Mouse (Mus musculus) liver, embryonic 14.5 days (tissue): ENCODE measurements around the gene Rpusd1. TPM values are rescaled to one million over a fixed set of nuclear protein-coding genes. Genes with fewer than 3 reads are reported as not detected.

Experiments used
- ATAC-seq: fragments of 200-750 bp; cut with Nextera tagmentation; 2 replicates; pipeline ENCODE4 v1.8.0; 2017; ENCODE audit warnings: moderate number of reproducible peaks, mild to moderate bottlenecking, moderate library complexity; ENCODE audit not compliant: insufficient read depth
- DNase-seq, 3 experiments: peaks; one replicate each; pipeline ENCODE4 v3.0.0-alpha.2; 2012 to 2013; ENCODE audit warnings: low read depth in 3 of 3, low spot score in 3 of 3
- H3K27ac ChIP-seq: fragments of 300-500 bp; sonication (generic); 2 replicates; pipeline ENCODE4 v1.5.1; 2014; ENCODE audit warnings: moderate library complexity, mild to moderate bottlenecking, control low read depth, inconsistent platforms
- H3K27me3 ChIP-seq: fragments of 300-500 bp; sonication (generic); 2 replicates; pipeline ENCODE4 v1.6.1; 2014; ENCODE audit warnings: mild to moderate bottlenecking, low read length, moderate library complexity; ENCODE audit not compliant: control insufficient read depth, insufficient read depth
- H3K36me3 ChIP-seq: fragments of 300-500 bp; sonication (generic); replicated peaks from 2 replicates; pipeline ENCODE4 v1.6.1; 2014; ENCODE audit warnings: low read depth; ENCODE audit not compliant: control insufficient read depth, insufficient read depth
- H3K4me1 ChIP-seq, 2 experiments: fragments of 200-500 bp in 1 of 2; fragments of 300-500 bp in 1 of 2; sonication (generic) in 1 of 2; replicated peaks; 2 replicates each; pipeline ENCODE4 v1.6.1; 2012 to 2014; ENCODE audit warnings: antibody characterized with exemption in 1 of 2, inconsistent platforms in 1 of 2, low read length in 1 of 2; ENCODE audit not compliant: control insufficient read depth in 2 of 2, insufficient read depth in 2 of 2
- H3K4me2 ChIP-seq: fragments of 300-500 bp; sonication (generic); 2 replicates; pipeline ENCODE4 v1.6.1; 2014; ENCODE audit warnings: low read depth, mild to moderate bottlenecking, control low read depth, moderate library complexity
- H3K4me3 ChIP-seq, 2 experiments: fragments of 200-500 bp in 1 of 2; fragments of 300-500 bp in 1 of 2; sonication (generic) in 1 of 2; 2 replicates each; pipeline ENCODE4 v1.5.1; 2012 to 2014; ENCODE audit warnings: low read depth in 2 of 2, low read length in 2 of 2, mild to moderate bottlenecking in 2 of 2, control low read depth in 1 of 2, inconsistent platforms in 1 of 2, moderate library complexity in 1 of 2; ENCODE audit not compliant: insufficient read depth in 1 of 2
- H3K9ac ChIP-seq: fragments of 300-500 bp; sonication (generic); replicated peaks from 2 replicates; pipeline ENCODE4 v1.6.1; 2014; ENCODE audit warnings: mild to moderate bottlenecking, control low read depth, moderate library complexity
- H3K9me3 ChIP-seq: fragments of 300-500 bp; sonication (generic); 2 replicates; pipeline ENCODE4 v1.6.1; 2016; ENCODE audit warnings: low read length, mixed read lengths; ENCODE audit not compliant: control insufficient read depth
- CTCF ChIP-seq: IDR thresholded peaks from 2 replicates; pipeline ENCODE4 v1.5.1; 2016; ENCODE audit warnings: antibody characterized with exemption, low read depth, control low read depth
- EP300 ChIP-seq: IDR thresholded peaks from 2 replicates; pipeline ENCODE4 v1.6.1; 2016; ENCODE audit warnings: antibody characterized with exemption, low read depth
- WGBS: fragments of 180-500 bp; shearing (Covaris S2); extraction: QIAGEN DNeasy Blood & Tissue Kit; methylation state at CpG from one replicate; pipeline ENCODE4 v1.1.7; 2014; ENCODE audit not compliant: insufficient replicate concordance; 5-methylcytosine and 5-hydroxymethylcytosine counted together
- polyA plus RNA-seq, 2 experiments: library from polyadenylated mRNA; depleted of rRNA in 1 of 2; stranded (reverse) in 1 of 2; unstranded in 1 of 2; fragments of >200 nt; fragmentation: Nextera tagmentation in 1 of 2; extraction: Ambion mirVana in 1 of 2; gene quantifications; 2 replicates each; pipeline versions ENCODE4 v1.2.1 to v1.2.3; 2012 to 2014

Gene Rpusd1
- polyA plus RNA-seq, 2 experiments: 6.1 to 9.5 TPM

DNA sequence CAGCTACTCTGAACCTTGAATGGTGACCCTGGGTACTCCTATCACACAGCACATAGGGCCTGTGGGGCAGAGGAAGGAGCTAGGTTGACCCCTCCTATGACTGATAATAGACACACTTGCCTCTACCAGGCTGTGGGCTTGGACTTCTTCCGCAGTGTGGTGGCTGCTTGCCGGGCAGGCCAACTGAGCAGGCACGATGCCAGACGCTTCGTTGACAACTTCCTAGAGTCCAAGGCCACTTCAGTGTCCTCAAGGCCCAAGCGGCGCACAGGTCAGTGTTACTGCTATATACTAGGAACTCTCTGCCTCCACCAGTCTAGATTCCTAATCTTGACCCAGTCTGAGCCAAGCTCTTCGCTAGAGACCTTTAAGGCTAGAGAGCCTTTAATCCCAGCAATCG, 16.4 kb downstream of the Rpusd1 start:
- TF ChIP-seq EP300: no peak
- no peak for TF ChIP-seq CTCF
- Histone ChIP-seq H3K4me2 (no peak overlapping the region), H3K9ac (no peak overlapping the region), H3K36me3 (no peaks in the 10 kb centered on the region), H3K27me3 (no peaks in the 10 kb centered on the region), H3K9me3 (no peaks in the 10 kb centered on the region), H3K27ac (no peak overlapping the region), H3K4me3 (no peak overlapping the region), H3K4me1 (no peaks in the 10 kb centered on the region)
- no peak for DNase-seq
- 80% methylated on average over 9 of the region's 9 CpGs for WGBS
- no peak for ATAC-seq

DNA sequence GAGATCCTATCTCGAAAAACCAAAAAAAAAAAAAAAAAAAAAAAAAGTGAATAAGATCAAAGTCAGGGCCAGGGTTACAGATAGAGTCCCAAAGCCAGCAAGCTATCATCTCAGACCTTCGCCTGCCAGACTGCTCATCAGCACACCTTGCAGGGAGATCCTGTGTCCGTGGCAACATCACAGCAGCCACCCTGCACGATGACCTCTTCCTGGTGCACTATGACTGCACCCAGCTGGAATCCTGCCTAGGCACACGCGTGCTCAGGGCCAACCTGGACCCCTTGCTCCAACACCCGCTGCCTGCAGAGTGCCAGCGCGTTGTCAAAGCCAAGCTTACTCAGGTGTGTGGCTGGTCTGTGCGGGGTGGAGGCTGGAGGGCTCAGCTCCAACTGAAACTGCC, 16.8 kb downstream of the Rpusd1 start:
- DNase-seq: no peak

DNA sequence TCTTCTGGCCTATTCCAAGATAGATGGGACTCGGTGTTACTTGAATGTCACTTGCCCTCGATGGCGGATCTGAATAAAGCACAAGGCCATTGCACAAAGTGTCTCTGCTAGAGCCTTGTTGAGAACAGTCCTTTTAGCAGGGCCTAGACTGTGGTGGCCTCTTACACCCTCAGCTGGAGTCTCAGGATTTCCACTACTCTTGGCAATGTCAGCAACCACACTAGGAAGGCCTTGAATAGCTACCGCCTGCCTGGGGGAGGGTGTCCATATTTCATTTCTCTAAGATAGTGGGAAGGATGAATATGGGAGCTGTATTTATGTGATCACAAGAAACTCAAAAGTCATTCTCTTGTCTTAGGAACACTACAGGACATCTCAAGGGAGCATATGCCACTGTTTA, 20.8 kb downstream of the Rpusd1 start:
- WGBS: 66% methylated on average over 4 of the region's 4 CpGs
- Histone ChIP-seq H3K4me2 (no peak overlapping the region), H3K27me3 (no peaks in the 10 kb centered on the region), H3K4me3 (no peak overlapping the region), H3K9ac (no peak overlapping the region), H3K4me1 (no peaks in the 10 kb centered on the region), H3K36me3 (no peaks in the 10 kb centered on the region), H3K9me3 (no peaks in the 10 kb centered on the region), H3K27ac (no peak overlapping the region)
- no peak for TF ChIP-seq EP300
- DNase-seq (no peak), ATAC-seq (no peak)

More for the DNA sequence above, 16.8 kb downstream of the Rpusd1 start:
- Histone ChIP-seq H3K9ac (no peak overlapping the region), H3K4me2 (no peak overlapping the region), H3K27ac (no peak overlapping the region), H3K4me3 (no peak overlapping the region), H3K27me3 (no peaks in the 10 kb centered on the region), H3K9me3 (no peaks in the 10 kb centered on the region), H3K36me3 (no peaks in the 10 kb centered on the region), H3K4me1 (no peaks in the 10 kb centered on the region)
- no peak for ATAC-seq
- 49% methylated on average over 10 of the region's 10 CpGs for WGBS
- no peak for TF ChIP-seq CTCF
- TF ChIP-seq EP300: no peak

DNA sequence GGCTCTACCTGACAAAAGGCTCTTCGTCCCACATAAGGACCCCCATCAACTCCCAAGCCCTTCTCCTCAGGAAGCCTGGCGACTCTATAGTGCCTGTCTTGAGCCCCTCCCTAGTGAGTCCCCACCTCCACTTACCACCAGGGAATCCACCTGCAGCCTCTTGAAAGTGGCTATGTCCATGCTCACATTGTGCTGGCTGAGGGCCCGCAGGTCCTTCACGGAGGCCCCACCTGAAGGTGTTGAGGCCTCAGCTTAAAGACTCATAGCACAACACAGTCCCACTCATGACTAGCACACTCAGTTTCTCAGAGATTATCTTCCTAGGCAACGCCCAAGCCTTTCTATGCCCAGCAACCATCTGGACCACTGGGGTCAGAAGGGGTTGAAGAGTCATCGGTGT, 21.8 kb downstream of the Rpusd1 start:
- no peak for DNase-seq
- H3K4me3 ChIP-seq: no peak overlapping the region
- no peak for TF ChIP-seq EP300
- no peak for TF ChIP-seq CTCF
- H3K9ac ChIP-seq: no peak overlapping the region
- H3K36me3 ChIP-seq: no peaks in the 10 kb centered on the region
- no peaks in the 10 kb centered on the region for H3K9me3 ChIP-seq
- H3K4me1 ChIP-seq: no peaks in the 10 kb centered on the region
- H3K4me2 ChIP-seq: no peak overlapping the region
- 54% methylated on average over 6 of the region's 6 CpGs for WGBS
- no peak overlapping the region for H3K27ac ChIP-seq
- no peaks in the 10 kb centered on the region for H3K27me3 ChIP-seq
- ATAC-seq: no peak

DNA sequence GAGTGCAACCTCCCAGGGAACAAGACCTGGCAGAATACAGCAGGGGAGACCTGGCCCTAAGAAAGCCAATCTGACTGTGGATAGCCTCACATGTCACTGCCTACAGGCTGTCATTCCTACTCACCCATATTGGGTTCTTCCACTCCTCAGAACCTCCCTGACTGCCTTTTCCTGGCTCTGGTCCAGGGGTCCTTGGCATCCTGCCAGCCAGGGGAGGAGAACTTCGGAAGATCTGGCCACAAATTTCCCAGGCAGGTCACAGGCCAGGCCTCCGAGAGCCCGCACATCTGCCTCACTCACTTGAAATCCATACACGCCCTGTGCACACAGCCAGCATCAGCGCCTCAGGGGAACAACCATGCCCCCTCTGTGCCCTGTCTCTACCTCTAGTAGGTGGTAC, 24.0 kb downstream of the Rpusd1 start:
- no peak for ATAC-seq
- Histone ChIP-seq H3K4me2 (no peak overlapping the region), H3K27me3 (no peaks in the 10 kb centered on the region), H3K4me1 (no peaks in the 10 kb centered on the region), H3K4me3 (no peak overlapping the region), H3K27ac (no peak overlapping the region), H3K36me3 (no peaks in the 10 kb centered on the region), H3K9ac (no peak overlapping the region), H3K9me3 (no peaks in the 10 kb centered on the region)
- TF ChIP-seq CTCF (no peak), EP300 (no peak)
- 53% methylated on average over 5 of the region's 5 CpGs for WGBS
- no peak for DNase-seq
